In the genomic region with DNA sequence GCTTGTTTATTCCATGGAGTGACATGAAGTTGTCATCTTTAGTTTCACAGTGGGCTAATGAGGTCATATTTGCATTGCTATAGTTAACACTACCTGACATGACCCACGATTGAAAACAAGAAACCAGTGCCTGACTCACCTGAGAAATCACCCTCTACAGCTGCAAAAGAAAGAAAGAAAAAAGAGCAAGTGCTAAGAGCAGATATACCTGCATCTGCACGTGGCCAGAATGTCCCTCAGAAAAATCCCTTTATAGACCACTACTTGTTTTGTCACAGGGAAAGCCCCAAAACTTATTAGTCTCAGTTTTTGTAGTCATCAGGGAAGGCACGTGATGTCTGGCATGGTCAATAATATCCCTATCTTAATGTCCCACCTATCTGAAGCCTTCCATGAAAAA, we compare ENCODE assay signal across 34 mouse cellular contexts.
"Had no signal": no experiment of that assay in that cellular context is flagged by ENCODE, and none has a peak within 500 bp of the region (broad histone marks: within the 10 kb centered on the region; RNA-seq: fewer than 3 reads in every experiment).

No protein-coding gene starts in this region.

- H3K27me3 ChIP-seq: heart, embryonic 12.5 days; heart, embryonic 13.5 days; heart, embryonic 15.5 days; hindbrain, embryonic 12.5 days; hindbrain, embryonic 13.5 days; hindbrain, embryonic 15.5 days; intestine, embryonic 15.5 days; kidney, embryonic 15.5 days had no signal

- DNase-seq: heart, postnatal 10 days; heart, postnatal 14 days; heart, postnatal 36 days; heart, postnatal 4 days; kidney, adult 11 months; kidney, adult 18-20 months; kidney, adult 2 months; kidney, adult 8-10 months; kidney, adult 9 months; kidney, postnatal 10 days; kidney, postnatal 14 days; kidney, postnatal 25 days; kidney, postnatal 36 days; kidney, postnatal 4 days; layer of hippocampus, adult 9-11 months; layer of hippocampus, postnatal 36 days had no signal

- ATAC-seq: hindbrain, embryonic 16.5 days; hindbrain, postnatal 0 days; inflammation-experienced regulatory T-cells, adult 6 months; intestine, embryonic 15.5 days; intestine, embryonic 16.5 days; intestine, postnatal 0 days had no signal

- H3K27ac ChIP-seq: heart, embryonic 13.5 days; heart, embryonic 15.5 days; hindbrain, embryonic 10.5 days; hindbrain, embryonic 12.5 days; hindbrain, embryonic 13.5 days; hindbrain, embryonic 15.5 days; hindbrain, postnatal 0 days; intestine, embryonic 15.5 days; kidney, embryonic 15.5 days; kidney, postnatal 0 days; layer of hippocampus, adult 2 months; left cerebral cortex, adult 2 months had no signal

- H3K4me3 ChIP-seq: heart, embryonic 12.5 days; heart, embryonic 13.5 days; heart, embryonic 15.5 days; hindbrain, embryonic 10.5 days; hindbrain, embryonic 12.5 days; hindbrain, embryonic 13.5 days; hindbrain, embryonic 15.5 days; intestine, embryonic 15.5 days; kidney, embryonic 15.5 days; layer of hippocampus, adult 2 months; left cerebral cortex, adult 2 months had no signal

- H3K9me3 ChIP-seq: heart, embryonic 12.5 days; heart, embryonic 13.5 days; heart, embryonic 15.5 days; hindbrain, embryonic 10.5 days; hindbrain, embryonic 12.5 days; hindbrain, embryonic 13.5 days; hindbrain, embryonic 15.5 days; intestine, embryonic 15.5 days; kidney, embryonic 15.5 days had no signal

- H3K9ac ChIP-seq: heart, embryonic 12.5 days; heart, embryonic 13.5 days; heart, embryonic 15.5 days; hindbrain, embryonic 12.5 days; hindbrain, embryonic 13.5 days; hindbrain, embryonic 15.5 days; intestine, embryonic 15.5 days; kidney, embryonic 15.5 days had no signal

- H3K4me2 ChIP-seq: heart, embryonic 11.5 days; heart, embryonic 12.5 days; heart, embryonic 13.5 days; heart, embryonic 15.5 days; hindbrain, embryonic 12.5 days; hindbrain, embryonic 15.5 days; intestine, embryonic 15.5 days; kidney, embryonic 15.5 days had no signal

- H3K4me1 ChIP-seq: heart, embryonic 13.5 days; heart, embryonic 15.5 days; intestine, embryonic 15.5 days; kidney, embryonic 15.5 days had no signal

- H3K36me3 ChIP-seq: heart, embryonic 12.5 days; heart, embryonic 13.5 days; heart, embryonic 15.5 days; intestine, embryonic 15.5 days had no signal
